Mouse (Mus musculus): Measurements from ENCODE around the gene Brca2.

The Brca2 gene

DNA sequence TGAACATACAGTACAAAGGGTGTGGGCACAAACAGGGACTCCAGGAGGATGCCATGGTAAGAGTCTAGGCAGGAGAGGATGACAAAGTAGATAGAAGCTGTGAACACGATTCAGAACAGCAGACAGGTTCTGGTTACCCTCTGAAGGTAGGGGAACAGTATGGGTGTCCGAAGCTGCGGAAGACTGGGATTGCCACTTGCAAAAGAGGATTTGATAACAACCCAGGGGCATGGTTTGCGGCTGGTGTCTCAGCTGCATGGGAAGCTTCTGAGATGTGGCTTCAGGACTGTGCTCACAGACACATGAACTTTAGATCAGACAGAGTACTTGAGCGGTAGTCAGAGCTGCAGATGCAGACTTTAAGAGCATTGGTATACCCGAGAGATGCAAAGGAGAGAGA, 42.0 kb downstream of the Brca2 start:
- in situ Hi-C loops (cut with MboI, MseI) = no loop called here

DNA sequence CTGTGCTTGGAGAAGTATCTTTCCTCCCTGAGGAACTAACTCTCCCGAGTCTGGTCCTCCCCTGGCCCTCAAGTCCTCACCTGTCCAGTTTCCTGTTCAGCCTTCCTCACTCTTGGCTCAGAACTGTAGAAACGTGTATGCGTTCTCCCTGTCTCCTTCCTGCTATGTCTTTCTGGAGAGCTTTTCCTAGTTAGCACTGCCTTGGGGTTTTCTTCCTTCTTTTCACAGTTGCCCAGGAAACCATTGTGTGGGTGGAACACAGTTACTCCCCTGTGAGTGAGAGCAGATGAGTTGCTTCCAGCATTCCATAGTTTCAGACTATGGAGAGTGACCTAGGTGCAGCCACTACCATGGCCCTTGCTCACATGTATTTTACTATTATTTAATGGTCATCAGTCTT, 43.8 kb downstream of the Brca2 start:
- in situ Hi-C loops (cut with MboI, MseI) = no loop called here

DNA sequence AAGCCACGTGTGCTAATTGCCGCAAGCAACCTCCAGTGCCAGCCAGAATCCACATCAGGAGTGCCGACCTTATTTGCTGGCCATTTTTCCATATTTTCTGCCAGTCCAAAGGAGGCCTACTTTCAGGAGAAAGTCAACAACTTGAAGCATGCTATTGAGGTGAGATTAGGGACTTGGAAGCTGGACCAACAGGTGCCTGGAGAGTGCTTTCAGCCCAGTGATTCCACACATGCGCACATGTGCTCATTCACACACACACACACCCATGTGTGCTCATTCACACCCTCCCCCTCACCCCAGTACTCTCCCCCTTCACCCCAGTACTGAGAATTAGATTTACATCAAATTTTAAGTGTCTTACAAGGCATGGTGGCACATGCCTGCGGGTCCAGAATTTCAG, 44.5 kb downstream of the Brca2 start:
- in situ Hi-C loops (cut with MboI, MseI) = no loop called here

DNA sequence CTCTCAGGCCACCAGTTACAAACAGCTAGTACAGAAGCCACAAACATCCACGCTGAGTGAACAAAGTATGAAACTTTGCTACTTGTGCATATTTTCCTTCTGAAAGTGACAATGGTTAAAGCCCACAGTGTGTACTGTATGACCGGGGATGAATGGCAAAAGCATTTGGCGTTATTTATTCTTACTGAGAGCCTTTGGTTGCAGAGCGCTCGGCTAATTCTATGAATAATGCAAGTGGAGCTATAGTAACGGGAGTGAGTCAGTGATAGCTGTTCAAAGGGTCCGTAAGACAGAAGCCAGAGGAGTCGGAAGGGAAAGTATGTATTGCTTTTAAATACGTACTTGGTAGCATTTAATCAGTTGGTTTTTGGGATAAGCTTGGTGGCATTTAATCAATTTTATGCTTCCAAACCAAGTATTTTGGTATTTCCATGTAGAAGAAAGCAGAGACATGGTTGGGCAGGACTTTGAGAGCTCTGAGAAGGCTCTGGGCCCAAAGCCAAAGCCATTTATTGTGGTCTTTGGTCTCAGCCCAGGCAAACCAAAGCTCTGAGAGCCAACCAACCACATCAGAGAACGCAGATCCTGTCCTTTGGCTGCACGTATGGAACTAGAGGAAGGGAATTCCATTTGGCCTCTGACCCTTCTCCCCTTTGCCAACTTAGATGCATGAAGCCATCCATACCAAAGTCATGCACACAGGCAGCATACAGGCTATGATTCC, 48.2 kb downstream of the Brca2 start:
- in situ Hi-C loops (cut with MboI, MseI) = no loop called here

DNA sequence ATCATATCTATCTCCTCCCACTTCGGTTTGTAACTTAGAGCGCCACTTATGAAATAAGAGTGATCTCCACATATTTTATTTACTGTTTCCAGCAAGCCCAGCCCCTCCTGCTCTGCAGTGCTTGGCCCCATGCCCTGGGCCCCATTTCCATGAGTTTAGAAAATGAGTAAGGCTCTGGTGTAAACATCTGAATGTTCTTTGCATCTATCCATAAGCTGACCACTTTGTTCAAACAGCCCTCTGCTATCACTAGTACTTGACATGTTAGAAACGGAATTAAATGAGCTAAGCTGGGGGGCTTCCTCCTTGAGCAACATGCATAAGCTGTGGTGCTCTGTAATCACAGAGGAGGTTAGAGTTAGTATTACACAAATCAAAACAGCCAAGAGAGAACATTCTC, 52.0 kb downstream of the Brca2 start:
- in situ Hi-C loops (cut with MboI, MseI) = no loop called here

DNA sequence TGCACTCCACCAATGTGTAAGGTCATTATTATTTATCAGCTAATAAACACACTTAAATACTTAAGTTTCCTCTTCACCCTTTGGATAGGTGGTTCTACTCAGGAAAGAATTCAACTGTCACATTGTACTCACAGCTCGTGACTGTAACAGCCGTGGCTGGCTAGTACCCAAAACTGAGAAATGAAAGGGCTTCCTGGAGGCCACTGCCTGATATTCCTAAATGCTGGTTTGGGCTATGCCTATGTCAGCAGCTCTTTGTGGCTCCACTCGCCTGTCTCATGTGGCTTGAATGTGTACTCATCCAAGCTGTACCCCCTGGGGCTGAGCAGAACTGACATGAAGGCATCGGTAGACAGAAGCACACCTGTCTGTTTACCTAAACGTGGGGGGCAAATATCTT, 52.5 kb downstream of the Brca2 start:
- in situ Hi-C loops (cut with MboI, MseI) = no loop called here

DNA sequence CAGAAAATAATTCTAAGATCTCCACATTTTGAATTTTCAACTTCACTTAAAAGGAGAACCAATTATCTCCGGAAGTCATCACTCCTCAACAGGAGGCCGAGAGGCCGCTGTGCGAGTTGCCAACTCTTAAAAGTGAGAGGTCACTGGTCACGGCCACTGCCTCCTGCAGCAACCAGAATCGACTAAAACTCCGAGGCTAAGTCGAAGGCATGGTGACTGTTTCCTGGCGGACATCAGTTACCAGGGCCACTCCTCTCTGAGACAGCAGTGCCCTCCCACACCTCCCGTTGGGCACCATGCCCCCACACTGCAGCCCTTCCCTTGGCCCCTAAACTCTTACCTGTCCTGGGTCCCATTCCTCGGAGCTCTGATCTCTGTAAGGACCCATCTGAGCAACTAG, 54.4 kb downstream of the Brca2 start:
- in situ Hi-C loops (cut with MboI, MseI) = no loop called here

DNA sequence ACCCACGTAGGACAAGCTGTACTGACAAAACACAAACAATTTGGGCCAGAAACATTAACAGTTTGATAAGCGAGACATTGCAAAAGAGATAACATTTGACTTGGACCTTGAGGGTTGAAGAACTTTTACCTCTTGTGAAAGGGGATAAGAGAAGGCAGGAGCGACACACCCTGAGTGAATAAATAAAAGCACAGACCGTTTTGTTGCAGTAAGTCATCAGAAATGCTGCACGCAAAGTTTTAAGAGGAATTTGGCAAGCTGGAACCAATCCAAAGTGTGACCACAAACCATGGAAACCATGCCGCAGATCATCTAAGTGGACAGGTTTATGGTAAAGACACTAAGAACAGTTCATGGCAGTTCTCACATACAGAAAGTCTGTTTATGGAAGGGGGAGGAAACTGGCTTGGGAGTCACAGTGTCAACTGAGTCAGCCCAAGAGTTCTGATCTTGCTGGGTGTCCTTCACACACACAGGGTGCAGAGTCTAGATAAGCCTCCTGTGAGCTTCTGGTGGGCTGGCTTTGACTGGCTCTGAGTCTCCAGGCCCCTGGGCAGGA, 56.3 kb downstream of the Brca2 start:
- in situ Hi-C loops (cut with MboI, MseI) = no loop called here

DNA sequence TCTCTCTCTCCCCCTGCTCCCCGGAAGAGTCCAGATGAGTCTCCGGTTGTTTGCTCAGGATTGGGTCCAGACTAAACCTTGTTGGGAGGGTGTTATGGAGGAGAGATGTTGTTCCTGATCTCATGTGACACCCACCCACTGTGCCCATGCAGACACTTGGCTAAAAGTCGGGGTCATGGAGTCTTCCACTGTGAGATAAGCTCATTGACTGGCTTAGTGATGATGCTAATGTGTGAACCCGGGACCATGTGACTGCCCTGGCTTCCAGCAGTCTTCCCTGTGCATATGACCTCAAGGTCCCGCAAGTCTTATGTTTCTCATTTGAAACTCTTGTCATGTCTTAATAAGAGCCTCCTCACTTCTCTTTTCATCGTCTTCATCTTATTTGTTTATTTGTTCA, 58.8 kb downstream of the Brca2 start:
- in situ Hi-C loops (cut with MboI, MseI) = no loop called here

DNA sequence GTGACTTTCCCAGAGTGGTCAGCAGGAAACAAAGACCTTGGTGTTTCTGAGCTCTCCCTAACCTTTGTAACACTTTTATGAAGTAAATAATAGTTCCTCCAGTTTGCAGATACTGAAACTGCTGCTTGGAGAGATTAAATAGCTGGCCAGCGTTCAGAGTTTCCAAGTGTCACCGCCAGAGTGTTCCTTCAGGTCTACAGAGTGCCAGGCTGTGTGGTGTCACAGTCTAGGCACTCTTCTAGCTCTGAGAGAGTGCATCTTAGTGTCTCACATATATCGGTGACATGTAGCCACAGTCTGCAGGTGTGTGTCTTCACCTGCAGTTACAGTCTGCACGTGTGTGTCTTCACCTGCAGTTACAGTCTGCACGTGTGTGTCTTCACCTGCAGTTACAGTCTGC, 60.8 kb downstream of the Brca2 start:
- in situ Hi-C loops (cut with MboI, MseI) = no loop called here

DNA sequence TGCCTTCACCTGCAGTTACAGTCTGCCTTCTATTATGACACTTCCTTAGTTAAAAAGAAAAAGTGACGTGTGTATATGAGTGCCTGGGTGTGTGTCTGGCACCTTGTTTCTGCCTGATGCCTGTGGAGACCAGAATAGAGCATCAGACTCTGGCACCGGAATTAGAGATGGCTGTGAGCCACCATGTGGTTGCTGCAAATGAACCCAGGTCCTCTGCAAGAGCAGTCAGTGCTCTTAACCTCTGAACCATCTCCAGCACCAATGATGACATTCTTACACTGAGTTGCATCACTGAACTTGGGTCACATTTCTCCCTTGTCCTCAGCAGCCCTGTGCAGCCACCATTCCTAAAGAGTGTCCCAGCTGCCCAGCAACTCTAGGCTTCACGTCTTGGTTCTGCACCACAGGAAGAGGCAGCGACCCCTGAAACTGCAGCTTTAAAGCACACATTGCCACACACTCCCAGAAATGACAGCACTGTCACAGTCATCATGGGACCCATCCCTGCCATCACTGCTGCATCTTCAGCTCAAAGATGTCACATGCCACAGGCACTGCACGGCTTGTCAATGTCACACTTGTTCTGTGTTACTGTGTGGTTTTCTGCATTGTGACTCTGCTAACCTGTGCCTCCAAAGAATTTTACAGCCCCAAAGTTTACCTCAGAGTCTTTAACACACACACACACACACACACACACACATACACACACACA, 61.3 kb downstream of the Brca2 start:
- in situ Hi-C loops (cut with MboI, MseI) = no loop called here

DNA sequence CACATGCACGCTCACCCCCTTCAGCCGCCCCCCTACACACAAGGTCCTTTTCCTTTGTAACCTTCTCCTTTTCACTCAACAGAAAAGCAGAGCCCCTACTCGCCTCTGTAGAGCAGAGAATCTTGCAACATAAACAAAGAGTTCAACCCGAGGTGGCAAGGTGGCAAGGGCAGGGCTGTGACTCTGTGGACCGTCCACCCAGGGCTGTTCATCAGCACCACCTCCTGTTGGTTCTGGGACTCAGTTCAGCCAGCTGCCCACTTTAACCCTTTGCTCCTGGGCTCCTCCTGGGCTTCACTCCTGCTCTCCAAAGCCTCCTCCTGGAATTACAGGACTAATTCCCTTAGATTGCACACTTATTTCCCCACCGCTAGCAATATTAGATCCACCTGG, 61.9 kb downstream of the Brca2 start:
- in situ Hi-C loops (cut with MboI, MseI) = no loop called here

DNA sequence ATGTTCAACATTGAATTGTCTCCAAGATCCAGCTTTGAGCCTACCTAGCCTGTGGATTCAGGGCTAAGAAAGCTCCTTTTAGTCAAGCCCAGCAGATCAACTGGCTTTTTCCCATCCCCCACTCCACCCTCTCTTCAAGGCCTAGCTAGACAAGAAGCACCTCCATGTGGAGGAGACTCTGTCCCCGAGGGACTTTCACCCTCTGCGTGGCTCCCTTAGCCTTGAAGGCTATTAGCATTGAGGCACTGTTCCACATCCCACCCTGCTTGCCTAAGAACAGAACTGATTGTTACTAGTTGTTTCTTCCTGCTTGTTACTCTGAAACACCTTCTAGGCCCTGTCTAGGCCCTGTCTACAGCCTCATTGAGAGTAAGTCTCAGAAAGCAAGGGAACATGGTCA, 67.5 kb downstream of the Brca2 start:
- in situ Hi-C loops (cut with MboI, MseI) = loop anchor here (5.0 kb wide), 2 partner anchors 32 to 38 kb away; no protein-coding TSS in a partner anchor

DNA sequence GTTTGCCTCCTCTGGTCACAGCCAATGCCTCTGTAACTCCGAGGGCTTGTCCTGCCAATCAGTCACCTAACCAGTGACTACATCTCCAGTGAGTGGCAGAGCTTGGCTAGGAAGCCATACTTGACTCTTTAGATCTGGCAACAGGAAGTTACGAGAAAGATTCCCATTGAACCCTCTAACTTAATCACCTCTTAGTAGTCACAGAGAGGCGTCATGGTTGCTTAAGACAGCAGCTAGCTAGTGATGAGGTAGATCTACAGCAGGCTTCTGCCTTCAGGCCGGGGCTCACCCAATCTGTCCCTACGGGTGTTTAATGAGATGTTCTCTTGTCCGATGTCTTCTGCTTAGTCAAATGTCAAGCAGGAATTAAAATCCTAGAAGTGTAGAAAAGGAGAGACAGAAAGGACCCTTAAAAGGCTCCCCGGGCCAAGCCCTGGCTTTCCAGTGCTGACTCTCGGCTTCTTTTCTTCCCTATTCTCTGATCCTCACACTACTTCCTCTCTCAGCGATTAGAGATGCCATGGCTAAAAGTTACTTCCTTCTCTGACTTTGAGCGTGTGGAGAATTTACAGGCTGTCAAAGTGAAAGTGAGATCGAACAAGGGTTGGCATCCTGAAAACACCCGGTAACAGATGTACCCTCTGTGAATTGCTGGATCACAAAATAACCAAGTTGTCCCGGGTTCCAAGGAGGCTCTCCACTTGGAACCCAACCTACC, 69.9 kb downstream of the Brca2 start:
- in situ Hi-C loops (cut with MboI, MseI) = loop anchor here (5.0 kb wide), 1 partner anchor 40 kb away; no protein-coding TSS in a partner anchor

DNA sequence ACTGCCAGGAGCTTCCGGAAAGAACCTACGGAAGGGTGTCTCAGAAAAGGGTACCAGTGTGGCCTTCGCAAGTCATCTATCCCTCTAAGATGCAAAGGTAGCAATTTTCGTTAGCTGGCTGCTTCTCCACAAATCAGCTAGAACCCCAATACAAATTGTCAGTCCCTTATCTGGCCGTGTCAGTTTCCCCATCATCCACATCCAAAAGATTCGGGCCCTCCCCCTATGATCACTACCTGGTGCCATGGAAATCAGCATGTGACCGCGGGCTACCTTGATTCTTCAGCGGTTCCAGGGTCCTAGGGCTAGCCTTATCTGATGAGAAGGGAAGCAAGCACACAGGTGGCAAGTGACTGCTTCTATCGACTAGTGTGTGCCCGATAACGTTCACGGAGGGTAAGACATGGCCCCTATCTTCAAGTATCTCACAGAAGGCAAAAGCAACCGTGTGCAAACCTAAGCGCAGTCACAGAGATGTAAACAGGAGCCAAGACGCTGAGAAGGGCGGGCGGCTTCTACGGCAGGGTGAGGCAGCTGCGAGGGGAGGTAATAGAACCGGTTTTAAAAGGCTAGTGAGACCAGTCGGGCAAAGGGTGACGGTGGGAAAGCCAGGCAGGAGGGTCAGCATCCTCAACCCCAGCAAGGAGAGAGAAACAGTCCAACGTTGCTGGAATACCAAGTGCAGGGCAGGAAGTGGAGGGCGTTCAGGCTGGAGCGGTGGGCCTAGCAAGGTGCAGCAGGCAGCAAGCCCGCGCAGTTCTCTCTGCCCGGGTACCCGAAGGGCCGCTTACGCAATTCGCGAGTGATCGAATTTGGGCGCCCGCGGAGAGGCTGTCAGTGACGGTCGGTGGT, 70.7 kb downstream of the Brca2 start:
- in situ Hi-C loops (cut with MboI, MseI) = loop anchor here (5.0 kb wide), 1 partner anchor 41 kb away; no protein-coding TSS in a partner anchor

DNA sequence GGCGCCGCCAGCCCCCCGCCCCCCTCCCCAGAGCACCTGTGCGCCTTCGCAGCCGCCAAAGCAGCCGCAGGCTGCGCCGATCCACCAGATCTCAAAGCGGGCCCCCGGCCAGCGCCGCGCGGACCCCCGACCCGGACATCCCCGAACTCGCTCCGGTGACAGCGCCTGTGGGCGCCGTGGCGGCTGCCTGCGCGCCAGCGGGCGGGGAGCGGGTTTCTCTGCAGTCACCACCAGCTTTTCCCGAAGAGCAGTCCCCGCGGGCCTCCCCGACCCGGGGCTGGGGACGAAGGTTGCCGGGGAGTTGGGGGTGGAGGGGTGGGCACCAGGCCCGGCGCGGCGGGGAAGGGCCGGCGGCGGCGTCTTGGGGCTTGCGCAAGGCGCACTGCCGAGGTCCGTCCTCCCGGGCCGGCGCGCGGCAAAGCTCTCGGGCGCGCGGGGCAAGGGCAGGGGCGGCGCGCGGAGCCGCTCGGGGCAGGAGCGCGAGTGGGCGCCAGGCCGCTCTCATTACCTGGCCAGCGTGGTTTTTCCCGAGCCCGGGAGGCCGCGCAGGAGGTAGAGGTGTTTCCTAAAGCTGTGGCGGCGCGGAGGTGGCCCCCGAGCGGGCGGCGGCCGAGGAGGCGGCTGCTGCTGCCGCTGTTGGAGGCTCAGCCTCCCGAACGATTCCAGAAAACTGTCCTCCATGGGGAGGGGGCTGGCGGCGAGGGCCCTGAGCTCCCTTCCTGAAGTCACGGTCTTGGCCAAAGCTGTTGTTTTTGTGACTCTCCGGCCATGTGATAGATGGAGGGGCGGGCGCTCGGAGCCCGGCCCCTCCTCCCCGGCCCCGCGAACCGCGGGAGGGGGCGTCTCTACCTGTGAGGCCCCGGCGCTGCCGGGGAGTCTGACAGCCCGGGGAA, 71.6 kb downstream of the Brca2 start:
- in situ Hi-C loops (cut with MboI, MseI) = loop anchor here (5.0 kb wide), 1 partner anchor 42 kb away; no protein-coding TSS in a partner anchor

DNA sequence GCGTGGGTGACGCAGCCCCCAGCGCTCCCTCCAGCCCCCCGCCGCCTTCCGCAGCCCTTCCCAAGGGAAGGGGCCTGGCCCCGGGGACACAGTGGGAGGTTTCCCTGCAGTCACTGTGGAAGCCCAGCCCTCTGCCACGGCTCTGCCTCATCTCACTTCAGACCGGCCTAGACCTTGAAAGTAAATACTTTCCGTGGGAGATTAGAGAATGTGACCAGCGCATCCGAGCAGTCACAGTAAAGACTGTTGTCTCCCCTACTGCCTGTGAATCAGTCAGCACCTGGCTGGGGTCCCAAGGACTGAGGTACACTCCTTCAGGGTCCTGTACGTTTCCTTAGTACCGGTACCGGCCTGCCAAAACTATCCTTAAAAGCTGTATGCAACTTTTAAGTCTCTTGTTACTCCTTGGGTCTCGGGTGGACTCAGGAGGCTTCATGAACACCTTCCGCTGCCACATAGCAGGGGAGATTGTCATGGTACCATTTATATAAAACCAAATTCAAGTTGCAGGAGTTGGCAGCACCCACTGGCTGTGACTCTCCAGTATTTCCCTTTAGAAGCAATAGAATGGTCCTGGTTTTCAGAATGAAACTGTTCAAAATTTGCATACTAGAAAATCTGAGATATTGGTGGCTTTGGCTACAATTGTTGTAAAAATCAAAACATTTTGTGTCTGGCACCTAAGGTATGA, 72.4 kb downstream of the Brca2 start:
- in situ Hi-C loops (cut with MboI, MseI) = loop anchor here (5.0 kb wide), 1 partner anchor 42 kb away; no protein-coding TSS in a partner anchor

DNA sequence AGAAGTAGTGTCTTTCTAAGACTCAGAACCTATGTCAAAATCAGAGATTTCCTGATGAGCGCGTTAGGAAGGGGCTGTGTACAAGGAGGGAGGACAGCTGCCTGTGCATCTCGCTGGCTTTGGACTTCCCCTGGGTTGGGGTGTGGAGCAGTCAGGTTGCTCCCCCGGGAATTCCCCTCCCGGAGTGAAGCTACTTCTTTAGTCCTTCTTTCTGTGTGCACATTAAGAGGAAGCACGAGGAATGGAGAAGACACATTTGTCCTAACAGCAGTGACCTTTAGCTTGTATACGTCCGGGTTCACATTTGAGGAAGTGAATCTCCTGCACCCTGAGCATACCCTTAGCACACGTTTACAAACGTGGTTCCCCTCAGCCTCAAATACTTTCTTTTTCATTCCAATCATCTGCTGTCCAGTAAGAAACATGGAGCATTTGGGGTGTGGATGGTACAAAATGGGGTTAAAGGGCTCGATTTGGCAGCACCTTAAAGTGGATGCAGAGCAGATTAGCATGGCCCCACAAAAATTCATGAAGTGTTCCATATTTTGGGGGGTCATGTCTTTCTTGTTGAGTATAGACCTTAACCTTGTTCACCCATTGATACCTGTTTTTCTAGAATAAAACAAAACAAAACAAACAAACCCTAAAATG, 73.1 kb downstream of the Brca2 start:
- in situ Hi-C loops (cut with MboI, MseI) = no loop called here

DNA sequence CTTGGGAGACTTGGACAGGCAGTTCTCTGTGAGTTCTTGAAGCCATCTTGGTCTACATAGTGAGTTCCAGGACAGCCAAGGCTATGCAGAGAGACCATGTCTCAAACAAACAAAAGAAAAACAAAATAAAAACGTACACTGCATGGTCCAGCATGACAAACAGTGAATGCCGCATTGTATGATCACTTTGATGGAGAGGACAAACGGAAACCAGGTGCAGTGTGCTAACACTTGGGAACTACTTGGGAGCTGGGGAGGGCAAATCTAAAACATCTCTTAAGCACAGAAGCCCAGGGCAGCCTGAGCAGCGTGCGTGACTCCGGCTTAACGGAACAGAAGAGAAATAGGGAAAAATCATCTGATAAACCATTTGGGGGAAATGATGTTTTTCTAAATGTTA, 74.7 kb downstream of the Brca2 start, which contains the start of gene N4bp2l1:
Gene N4bp2l1 (minus strand): TSS at position 101 of the 400 bp plus-strand sequence.
- in situ Hi-C loops (cut with MboI, MseI) = no loop called here

Measured in regulatory T cell (primary cell).